ENCODE assay signal across 16 mouse cellular contexts in genomic region chr11:49186955-49187488, GRCm38 (mm10). TPM values are rescaled to one million over a fixed set of nuclear protein-coding genes. Genes with fewer than 3 reads are reported as not detected.
A peak's percentile ranks its signal among the peaks of the same experiment; 100 is the strongest.
DNase-seq lines count a peak whose midpoint lies in the region; ATAC-seq and TF ChIP-seq lines count a peak whose summit lies in the region.
"Had no signal": no experiment of that assay in that cellular context is flagged by ENCODE, and none has a peak within 500 bp of the region (broad histone marks: within the 10 kb centered on the region; RNA-seq: fewer than 3 reads in every experiment).

Btnl9 (minus strand) TSS chr11:49187159.

- DNase-seq in gastrocnemius, adult 2 months: no peak
- no peak for DNase-seq in gastrocnemius, adult 18-20 months (ENCODE audit: low spot score)
- DNase-seq in liver, adult 2 months (ENCODE audit: extremely low read depth, low read depth, low spot score): no peak
- no peak for DNase-seq in liver
- DNase-seq in heart, adult 9 months (ENCODE audit: low spot score in 2 of 2): peak; percentile 31 to 35
- peak; percentile 14 for DNase-seq in kidney, postnatal 14 days
- no peak for DNase-seq in cerebellum, adult 18-20 months
- DNase-seq: cerebellum, postnatal 10 days; gastrocnemius, postnatal 10 days; lung, postnatal 36 days had no signal

- H3K27ac ChIP-seq in gastrocnemius, adult 2 months: peak within 1 kb of the TSS; percentile 46
- peak within 1 kb of the TSS; percentile 45 for H3K27ac ChIP-seq in liver, adult 2 months (replicated peaks; ENCODE audit: insufficient read depth, low read depth, low read length)
- H3K27ac ChIP-seq: forebrain, embryonic 12.5 days; liver, embryonic 14.5 days; midbrain, embryonic 15.5 days; neural tube, embryonic 13.5 days had no signal

- H3K4me3 ChIP-seq in gastrocnemius, adult 2 months: peak within 1 kb of the TSS; percentile 48
- peak within 1 kb of the TSS; percentile 12 for H3K4me3 ChIP-seq in liver, adult 2 months (ENCODE audit: insufficient read depth, low read depth, low read length)
- H3K4me3 ChIP-seq: forebrain, embryonic 12.5 days; midbrain, embryonic 15.5 days; neural tube, embryonic 13.5 days had no signal

- H3K36me3 ChIP-seq in liver, adult 2 months (ENCODE audit: control insufficient read depth, insufficient read depth, low read length): no peaks in the 10 kb centered on the region
- H3K36me3 ChIP-seq: forebrain, embryonic 12.5 days; midbrain, embryonic 15.5 days; neural tube, embryonic 13.5 days had no signal

- peaks cover 3% of the 10 kb centered on the region; the same call in 1 of the 2 replicates for H3K4me1 ChIP-seq in liver, adult 2 months (ENCODE audit: control insufficient read depth, insufficient read depth, low read length)
- H3K4me1 ChIP-seq: forebrain, embryonic 12.5 days; midbrain, embryonic 15.5 days; neural tube, embryonic 13.5 days had no signal

- intact Hi-C loops in gastrocnemius, adult 2 months (cut with DNase I): no loop called here

- no peaks in the 10 kb centered on the region for H3K79me2 ChIP-seq in liver, adult 2 months (ENCODE audit: control insufficient read depth, insufficient read depth, low read length)

- no peak for TF ChIP-seq POLR2A in liver, adult 2 months (IDR thresholded peaks at IDR 0.05; ENCODE audit: extremely low read depth, insufficient read depth, low read length)

- H3K27me3 ChIP-seq in liver, adult 2 months (ENCODE audit: control insufficient read depth, insufficient read depth, low read length): no peaks in the 10 kb centered on the region
- H3K27me3 ChIP-seq: forebrain, embryonic 12.5 days; midbrain, embryonic 15.5 days; neural tube, embryonic 13.5 days had no signal

- ATAC-seq in monocyte, adult 5-6 weeks (replicated peaks; ENCODE audit: insufficient number of reproducible peaks, low FRiP score, low TSS enrichment, poor library complexity, severe bottlenecking): no peak
- ATAC-seq: midbrain, embryonic 15.5 days had no signal

- TF ChIP-seq CTCF in gastrocnemius, adult 2 months (IDR thresholded peaks at IDR 0.05): no peak
- TF ChIP-seq CTCF in liver, adult 2 months (IDR thresholded peaks at IDR 0.05; ENCODE audit: low read depth, low read length): no peak

- 65% methylated on average over 8 of the region's 8 CpGs for WGBS in liver, adult 2 months

- peak within 1 kb of the TSS; percentile 24; the same call in 1 of the 2 replicates for H3K9ac ChIP-seq in liver, adult 2 months (ENCODE audit: low read depth, low read length)
- H3K9ac ChIP-seq: forebrain, embryonic 12.5 days; liver, embryonic 14.5 days; midbrain, embryonic 15.5 days; neural tube, embryonic 13.5 days had no signal

RNA-seq across cellular contexts. Expression of gene Btnl9, which starts in this region (rescaled TPM):
- 1 to 10 TPM in 1 of 2 experiments, under 1 TPM in 1; 0.97 to 3.6 TPM for total RNA-seq in gastrocnemius, adult 2 months (2021)
- total RNA-seq in gastrocnemius, adult 18-20 months (2021): 1 to 10 TPM; 1.1 to 1.8 TPM
- 3.4 and 5.5 TPM in 2 replicates for total RNA-seq in liver, adult 2 months (2014; rRNA removed)
- 1.9 and 2.3 TPM in 2 replicates for polyA plus RNA-seq in liver, adult 2 months (2012; rRNA removed)
- total RNA-seq in monocyte, adult 5-6 weeks (2017): 0.75 to 2.2 TPM (median 0.78 TPM) in 3 replicates
- total RNA-seq: layer of hippocampus, adult 8-10 months had no signal
- polyA plus RNA-seq: forebrain, embryonic 12.5 days had no signal

Comparison
In these comparisons a context has a peak if more than half of its experiments do, and no peak if none do; other contexts are left out.
1. DNase-seq: peak in heart, adult 9 months (2 of 2) and kidney, postnatal 14 days (single experiment); none in gastrocnemius, adult 2 months (single experiment), gastrocnemius, adult 18-20 months (single experiment), liver, adult 2 months (single experiment), liver (single experiment) and cerebellum, adult 18-20 months (0 of 2).